Mouse (Mus musculus): ENCODE results near the gene Arsa.
A peak's percentile ranks its signal among the peaks of the same experiment; 100 is the strongest.

The Arsa gene

GRCm38 (mm10) chr15:89477091-89477491 lies at the start of gene Arsa:
Gene Arsa, minus strand, starts transcription at chr15:89477425.
- DNase-seq (ENCODE audit: low read depth, low spot score): no peak

DNA sequence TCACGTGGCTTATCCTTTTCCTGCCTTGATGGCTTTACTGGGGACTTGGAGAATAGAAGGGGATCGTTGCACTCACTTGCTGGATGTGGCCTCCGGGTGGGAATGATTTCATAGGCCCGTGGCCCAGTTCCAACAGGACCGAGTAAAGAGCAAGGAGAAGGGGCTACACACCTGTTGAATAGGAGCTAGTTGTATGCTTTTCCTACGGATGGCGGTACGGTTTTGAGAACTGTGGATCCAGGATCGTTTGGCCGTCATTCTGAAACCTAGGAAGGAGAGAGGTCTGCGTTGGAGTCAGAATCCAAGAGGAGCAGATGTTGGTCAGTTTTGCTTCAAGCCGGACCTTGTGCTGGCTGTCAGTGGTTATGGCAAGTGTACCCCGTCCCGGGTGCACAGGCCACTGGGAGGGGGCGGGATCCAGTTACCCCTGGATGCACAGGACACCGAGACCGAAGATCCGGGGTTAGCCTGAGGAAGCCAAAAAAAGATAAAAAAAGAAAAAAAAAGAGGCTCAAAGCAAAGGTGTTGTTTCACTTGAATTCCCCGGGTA lies 49.6 kb upstream of the Arsa start:
- DNase-seq (ENCODE audit: low read depth, low spot score): no peak

DNA sequence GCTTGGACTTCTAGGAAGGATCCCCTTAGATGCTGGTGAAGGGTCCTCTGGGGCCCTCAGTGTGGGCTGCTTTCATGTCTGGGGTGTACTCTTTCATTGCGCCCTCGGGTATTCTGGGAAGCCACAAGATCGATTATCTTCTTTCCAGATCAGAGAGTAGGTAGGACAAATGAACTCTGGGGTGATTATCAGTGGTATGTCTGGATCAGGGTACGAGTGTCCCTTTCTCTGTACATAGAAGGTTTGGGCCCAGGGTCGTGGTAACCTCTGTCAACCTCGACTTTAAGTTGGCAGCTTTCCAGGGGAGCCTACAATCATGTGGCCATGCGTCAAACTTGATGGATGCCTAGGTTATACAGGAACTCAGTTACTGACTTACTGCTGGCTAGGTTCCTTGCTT lies 48.7 kb upstream of the Arsa start:
- DNase-seq (ENCODE audit: low read depth, low spot score): no peak

DNA sequence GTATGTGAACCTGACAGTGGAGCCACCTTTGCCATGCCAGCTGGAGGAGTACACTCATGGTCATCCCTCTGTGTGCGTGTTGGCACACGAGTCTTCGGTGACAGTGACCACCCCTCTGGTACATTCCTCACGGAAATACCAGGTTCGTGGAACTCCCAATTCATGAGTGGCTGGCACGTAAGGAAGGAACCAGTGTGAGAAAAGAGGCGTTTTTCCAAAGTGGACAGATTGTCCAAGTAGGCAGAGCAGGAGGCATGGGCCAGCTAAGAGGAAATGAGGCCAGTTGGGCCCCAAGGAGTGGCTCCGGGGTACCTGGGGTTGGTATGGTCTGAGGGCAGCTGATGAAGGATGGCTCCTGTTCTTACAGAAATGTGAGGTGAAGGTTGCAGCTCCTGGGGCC lies 48.2 kb upstream of the Arsa start:
- no peak for DNase-seq (ENCODE audit: low read depth, low spot score)

DNA sequence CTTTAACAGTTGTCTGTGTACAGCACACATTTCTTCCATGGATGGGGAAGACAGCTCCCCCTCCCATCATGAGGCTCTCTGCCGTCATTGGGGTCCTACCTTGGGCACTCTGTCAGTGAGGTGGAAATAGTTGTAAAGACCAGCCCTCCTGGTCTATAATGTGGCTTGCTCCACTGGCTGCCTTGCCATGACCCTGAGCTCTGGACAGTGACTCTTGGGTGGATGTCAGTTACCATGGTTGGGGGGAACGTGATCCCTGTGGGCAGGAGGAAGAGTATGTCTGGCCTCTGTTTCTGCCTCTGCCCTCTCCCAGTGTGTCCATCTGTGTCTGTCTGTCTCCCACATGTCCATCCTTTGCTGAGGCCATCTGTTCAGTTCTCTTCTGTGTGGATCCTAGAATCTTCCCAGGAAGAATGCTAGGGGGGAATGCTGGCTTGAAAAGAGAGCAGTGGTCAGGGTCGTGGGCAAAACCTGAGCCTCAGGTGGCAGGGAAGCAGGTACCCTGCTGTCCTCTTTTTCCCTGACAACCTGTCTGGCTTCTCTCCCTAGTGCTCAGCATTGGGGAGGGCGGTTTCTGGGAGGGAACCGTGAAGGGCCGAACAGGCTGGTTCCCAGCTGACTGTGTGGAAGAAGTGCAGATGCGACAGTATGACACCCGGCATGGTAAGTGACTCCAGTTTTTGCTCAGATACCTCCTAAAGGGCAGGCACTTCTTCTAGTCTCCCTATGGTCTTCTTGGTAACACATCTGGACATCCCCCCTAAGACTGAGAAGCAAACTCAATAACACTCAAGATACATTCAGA lies 47.6 kb upstream of the Arsa start:
- DNase-seq (ENCODE audit: low read depth, low spot score): no peak

DNA sequence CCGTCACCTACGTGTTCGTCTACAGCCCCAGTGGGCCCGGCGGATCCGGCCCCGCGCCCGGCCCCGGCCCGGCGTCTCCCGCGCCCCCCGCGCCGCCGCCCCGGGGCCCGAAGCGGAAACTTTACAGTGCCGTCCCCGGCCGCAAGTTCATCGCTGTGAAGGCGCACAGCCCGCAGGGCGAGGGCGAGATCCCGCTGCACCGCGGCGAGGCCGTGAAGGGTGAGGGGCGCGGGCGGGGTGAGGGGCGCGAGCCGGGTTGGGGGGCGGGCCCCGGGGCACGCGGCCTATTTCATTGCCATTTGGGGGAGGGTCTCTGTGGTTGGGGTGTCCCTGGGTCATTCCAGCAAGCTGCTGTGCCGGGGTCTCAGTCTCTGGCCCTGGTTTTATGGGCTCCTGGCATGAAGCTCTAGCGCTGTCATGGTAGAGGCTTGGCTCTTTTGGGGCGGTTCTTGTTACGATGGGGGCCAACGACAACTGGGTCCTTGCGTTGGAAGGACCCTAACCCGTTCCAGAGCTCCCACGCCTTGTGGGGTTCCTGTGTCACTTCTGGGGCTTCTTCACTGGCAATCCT lies 46.9 kb upstream of the Arsa start:
- no peak for DNase-seq (ENCODE audit: low read depth, low spot score)

DNA sequence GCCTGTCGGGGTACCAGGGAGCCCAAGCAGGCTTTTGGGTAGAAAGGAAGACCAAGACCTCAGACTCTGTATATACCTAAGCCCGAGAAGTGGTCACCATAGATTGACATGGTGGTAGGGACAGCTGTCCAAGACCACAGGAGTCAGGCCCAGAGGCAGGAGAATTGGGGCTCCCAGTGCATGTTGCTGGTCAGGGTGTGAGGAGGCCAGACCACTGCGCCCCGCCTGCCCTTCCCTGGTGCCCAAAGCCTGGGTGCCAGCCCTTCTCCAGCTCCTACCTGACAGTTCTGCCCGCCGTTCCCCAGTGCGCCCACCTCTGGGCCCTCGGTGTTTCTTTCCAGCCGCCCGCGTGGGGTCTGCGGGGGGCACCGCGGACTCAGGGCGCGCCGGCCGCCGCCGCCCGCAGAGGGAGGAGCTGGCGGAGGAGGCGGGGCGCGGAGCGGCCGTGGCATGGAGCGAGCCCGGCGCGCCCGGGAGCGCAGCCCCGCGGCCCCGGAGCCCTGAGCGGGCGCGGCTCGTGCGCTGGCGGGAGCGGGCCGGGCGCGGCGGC lies 46.1 kb upstream of the Arsa start:
- no peak for DNase-seq (ENCODE audit: low read depth, low spot score)

DNA sequence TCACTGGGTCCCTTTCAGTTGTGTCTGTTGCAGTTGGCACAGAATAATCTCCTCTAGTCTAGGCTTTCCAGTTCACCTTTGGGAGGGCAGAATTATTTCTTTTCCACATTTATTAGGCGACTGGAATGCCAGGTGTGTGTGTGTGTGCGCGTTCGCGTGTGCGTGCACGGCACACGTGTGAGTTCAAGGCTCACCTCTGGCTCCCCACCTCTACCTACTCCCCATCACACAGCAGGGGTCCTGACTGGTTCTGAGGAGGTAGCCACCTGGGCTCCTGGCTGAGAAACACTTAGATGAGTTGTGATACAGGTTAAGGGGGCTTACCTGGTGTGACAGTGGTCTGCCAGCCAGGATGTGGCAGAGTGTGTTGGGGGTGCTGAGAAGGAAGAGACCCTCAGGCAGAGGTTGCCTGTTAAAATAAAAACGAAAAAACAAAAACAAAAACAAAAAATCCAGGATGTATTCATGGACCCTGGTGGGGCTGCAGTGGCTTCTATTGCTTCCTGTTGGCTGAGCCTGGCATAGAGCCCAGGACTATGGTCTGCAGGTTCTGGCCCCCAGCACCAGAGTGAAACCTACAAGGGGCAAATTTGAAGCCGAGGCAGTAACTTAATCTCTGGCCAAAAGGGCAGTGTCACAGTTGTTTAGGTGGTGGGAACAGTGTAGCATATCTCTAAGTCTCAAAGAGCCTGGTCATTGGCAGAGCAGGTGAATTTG lies 45.5 kb upstream of the Arsa start:
- DNase-seq (ENCODE audit: low read depth, low spot score): no peak

- no peak for DNase-seq (ENCODE audit: low read depth, low spot score)
Measured at GRCm38 (mm10) chr15:89521951-89522350, 44.7 kb upstream of the Arsa start.

GRCm38 (mm10) chr15:89512679-89513078 lies 35.5 kb upstream of the Arsa start:
- no peak for DNase-seq (ENCODE audit: low read depth, low spot score)

- DNase-seq (ENCODE audit: low read depth, low spot score): no peak
Measured at GRCm38 (mm10) chr15:89507751-89508150, 30.5 kb upstream of the Arsa start.

GRCm38 (mm10) chr15:89504838-89505237 lies 27.6 kb upstream of the Arsa start:
- DNase-seq (ENCODE audit: low read depth, low spot score): no peak

DNA sequence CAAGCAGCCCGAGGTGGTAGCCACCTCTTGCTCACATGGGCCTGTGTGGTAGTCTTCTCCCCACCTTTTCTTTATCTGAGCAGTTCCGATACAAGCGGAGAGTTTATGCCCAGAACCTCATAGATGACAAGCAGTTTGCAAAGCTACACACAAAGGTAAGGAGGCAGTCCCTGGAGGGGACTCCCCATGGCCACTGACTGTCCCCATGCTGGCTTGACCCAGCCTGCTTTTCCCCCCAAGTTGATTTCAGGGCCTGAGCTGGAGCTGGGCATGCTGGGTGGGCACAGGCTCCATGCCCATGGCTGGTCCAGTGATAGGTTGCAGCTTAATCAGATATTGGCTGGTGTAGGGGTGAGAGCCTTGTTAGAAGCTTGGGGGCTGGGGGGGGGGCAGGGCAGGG lies 24.1 kb upstream of the Arsa start:
- no peak for DNase-seq (ENCODE audit: low read depth, low spot score)

GRCm38 (mm10) chr15:89500221-89500791 lies 23.1 kb upstream of the Arsa start:
- no peak for DNase-seq (ENCODE audit: low read depth, low spot score)

DNA sequence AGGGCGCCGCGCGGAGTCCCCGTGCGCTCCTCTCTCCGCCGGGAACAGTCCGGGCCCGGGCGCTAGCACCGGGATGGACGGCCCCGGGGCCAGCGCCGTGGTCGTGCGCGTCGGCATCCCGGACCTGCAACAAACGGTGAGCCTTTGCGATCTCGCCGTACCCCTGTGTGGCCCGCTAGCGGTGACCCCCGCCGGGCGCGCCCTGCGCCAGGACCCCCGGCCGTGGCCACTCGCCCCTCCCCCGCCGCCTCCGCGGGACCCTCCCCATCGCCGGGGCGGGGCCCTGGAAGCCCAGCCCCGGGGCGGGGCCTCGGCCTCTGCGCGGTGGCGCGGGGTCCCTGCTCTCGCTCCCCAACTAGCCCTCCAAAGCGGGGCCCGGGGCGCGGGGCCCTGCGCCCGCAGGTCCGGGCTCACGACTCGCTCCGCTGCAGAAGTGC lies 22.6 kb upstream of the Arsa start:
- DNase-seq (ENCODE audit: low read depth, low spot score): peak; percentile 20

- peak; percentile 28 for DNase-seq (ENCODE audit: low read depth, low spot score)
Measured at GRCm38 (mm10) chr15:89498961-89499688, 21.9 kb upstream of the Arsa start, which contains the start of gene Shank3. Gene Shank3, plus strand, starts transcription at chr15:89499623.

DNA sequence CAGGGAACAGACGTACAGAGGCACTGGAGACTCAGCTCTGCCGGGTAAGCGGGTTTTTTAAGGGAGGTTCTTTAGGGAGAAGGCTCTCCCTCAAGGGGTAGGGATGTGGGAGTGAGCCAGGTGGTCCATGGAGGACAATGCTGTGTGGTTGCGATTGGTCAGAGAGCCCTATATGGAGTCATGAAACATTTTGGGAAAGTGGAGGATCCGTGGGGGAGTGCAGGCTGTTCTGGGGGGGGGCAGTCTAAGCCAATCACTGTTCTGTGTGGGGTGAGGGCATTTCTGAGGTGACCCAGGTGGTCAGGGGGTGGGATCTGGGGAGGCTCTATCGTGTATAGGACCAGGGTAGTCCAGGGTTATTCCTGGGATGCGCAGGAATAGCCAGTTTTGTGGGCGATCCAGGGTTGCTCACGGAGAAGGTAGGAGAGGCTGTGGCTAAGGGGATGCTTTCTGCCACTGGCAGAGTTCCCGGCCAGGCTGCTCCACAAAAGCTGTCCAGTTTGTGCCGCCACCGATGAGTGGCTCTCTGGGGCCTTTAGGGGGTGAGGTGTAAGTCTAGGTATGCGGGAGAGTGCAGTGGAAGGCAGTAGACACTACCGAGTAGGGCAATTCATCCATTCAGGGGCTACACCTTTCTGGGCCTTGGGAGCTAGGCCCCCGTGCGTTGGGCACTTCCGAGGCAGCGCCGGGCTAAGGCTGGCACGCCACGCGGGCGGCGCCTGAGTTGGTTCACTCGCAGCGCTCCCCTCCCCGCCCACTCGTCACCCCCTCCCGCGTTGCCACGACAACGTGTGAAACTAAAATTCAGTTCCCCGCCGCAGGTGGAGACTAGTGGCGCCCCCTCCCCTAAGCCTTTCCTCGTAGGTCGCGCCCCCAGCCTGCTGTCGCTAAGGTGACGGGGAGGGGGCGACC lies 21.1 kb upstream of the Arsa start:
- DNase-seq (ENCODE audit: low read depth, low spot score): peak; percentile 74

- DNase-seq (ENCODE audit: low read depth, low spot score): no peak
Measured at GRCm38 (mm10) chr15:89497391-89498048, 20.3 kb upstream of the Arsa start.

DNA sequence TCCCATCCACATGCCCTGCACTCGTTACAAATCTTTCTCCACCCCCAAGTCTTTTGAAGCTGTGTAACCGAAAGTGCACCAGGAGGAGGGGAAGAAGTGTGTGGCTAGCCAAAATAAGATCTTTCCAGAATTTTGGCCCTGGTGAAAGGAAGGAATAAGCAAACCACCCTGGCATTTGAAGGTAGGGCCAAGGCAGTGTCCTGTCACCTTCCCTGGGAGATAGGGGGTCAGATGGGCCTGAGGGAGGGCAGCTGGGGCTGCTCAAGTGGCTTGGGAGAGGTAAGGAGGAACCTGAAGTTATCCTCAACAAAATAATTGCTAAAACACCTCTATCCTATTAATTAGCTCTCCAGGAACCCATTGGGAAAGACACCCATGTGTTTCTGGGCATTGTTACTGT lies 19.6 kb upstream of the Arsa start:
- no peak for DNase-seq (ENCODE audit: low read depth, low spot score)
